ENCODE assay signal across 9 mouse cellular contexts in the genomic region with DNA sequence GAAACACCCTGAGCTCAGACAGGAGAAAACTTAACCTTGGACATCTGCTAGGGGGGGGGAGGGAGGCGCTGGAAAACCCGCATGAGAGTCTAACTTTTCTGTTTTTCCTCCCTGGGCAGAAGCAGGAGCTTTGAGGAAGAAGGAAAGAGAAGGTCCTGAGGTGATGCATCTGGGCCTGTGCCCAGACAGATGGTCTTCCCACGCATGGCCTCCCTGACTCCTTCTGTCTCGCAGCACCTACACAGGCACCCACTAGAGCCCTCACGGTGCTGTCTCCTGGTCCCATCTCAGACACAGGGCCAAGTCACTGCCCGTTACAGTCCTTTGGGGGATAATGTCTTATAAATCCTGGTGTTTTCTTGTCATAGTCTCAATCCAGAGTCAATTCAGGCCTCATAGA. TPM values are rescaled to one million over a fixed set of nuclear protein-coding genes. Genes with fewer than 3 reads are reported as not detected.
DNase-seq lines count a peak whose midpoint lies in the region; ATAC-seq and TF ChIP-seq lines count a peak whose summit lies in the region.
"Had no signal": no experiment of that assay in that cellular context is flagged by ENCODE, and none has a peak within 500 bp of the region (broad histone marks: within the 10 kb centered on the region; RNA-seq: fewer than 3 reads in every experiment).

No protein-coding gene starts in this region.

- TF ChIP-seq POLR2A in olfactory bulb, adult 2 months (IDR thresholded peaks at IDR 0.05; ENCODE audit: insufficient read depth, low read depth, low read length) = no peak

- no peak overlapping the region for H3K9ac ChIP-seq in hindbrain, postnatal 0 days (replicated peaks; ENCODE audit: low read length)

- H3K4me1 ChIP-seq in hindbrain, postnatal 0 days (ENCODE audit: insufficient read depth, low read length) = peaks cover 35% of the 10 kb centered on the region
- peaks cover 55% of the 10 kb centered on the region for H3K4me1 ChIP-seq in olfactory bulb, adult 2 months (ENCODE audit: control insufficient read depth, insufficient read depth, low read length)

- no peaks in the 10 kb centered on the region for H3K27me3 ChIP-seq in hindbrain, postnatal 0 days (ENCODE audit: insufficient read depth, low read length)

- peak; percentile 63 to 65 for DNase-seq in cerebellum, adult 18-20 months
- DNase-seq in cerebellum, postnatal 4 days (ENCODE audit: low spot score in 2 of 2) = no peak
- DNase-seq in left cerebral cortex, postnatal 4 days = peak; percentile 67
- DNase-seq in left cerebral cortex, postnatal 14 days (ENCODE audit: low spot score in 2 of 2) = no peak
- no peak for DNase-seq in hindbrain, postnatal 0 days (ENCODE audit: low spot score)
- no peak for DNase-seq in left cerebral cortex, postnatal 36 days (ENCODE audit: low spot score in 2 of 2)
- DNase-seq in gastrocnemius, postnatal 36 days = no peak
- DNase-seq: embryo, embryonic 11 days had no signal

- H3K4me3 ChIP-seq in hindbrain, postnatal 0 days (ENCODE audit: low read length) = no peak overlapping the region
- no peak overlapping the region for H3K4me3 ChIP-seq in olfactory bulb, adult 2 months (ENCODE audit: insufficient read depth, low read depth, low read length)

- no peaks in the 10 kb centered on the region for H3K36me3 ChIP-seq in hindbrain, postnatal 0 days (ENCODE audit: insufficient read depth, low read length)

- no peaks in the 10 kb centered on the region for H3K9me3 ChIP-seq in hindbrain, postnatal 0 days (ENCODE audit: low read length)

- H3K4me2 ChIP-seq in hindbrain, postnatal 0 days (ENCODE audit: low read depth, low read length) = no peak overlapping the region

- intact Hi-C loops in left cerebral cortex, postnatal 4 days (cut with DNase I) = no loop called here
- intact Hi-C loops in left cerebral cortex, postnatal 14 days (cut with DNase I) = no loop called here
- intact Hi-C loops in left cerebral cortex, postnatal 36 days (cut with DNase I) = loop anchor here (10.0 kb wide), 1 partner anchor 438 kb away; no protein-coding TSS in a partner anchor
- intact Hi-C loops in gastrocnemius, postnatal 36 days (cut with DNase I) = no loop called here

- ATAC-seq in hindbrain, postnatal 0 days = no peak

- no peak for TF ChIP-seq CTCF in hindbrain, postnatal 0 days (IDR thresholded peaks at IDR 0.05; ENCODE audit: low read depth)
- no peak for TF ChIP-seq CTCF in olfactory bulb, adult 2 months (IDR thresholded peaks at IDR 0.05; ENCODE audit: insufficient read depth, low read depth, low read length)

- 50% methylated on average over 6 of the region's 6 CpGs for WGBS in hindbrain, postnatal 0 days
- 70% methylated on average over 6 of the region's 6 CpGs for WGBS in olfactory bulb, adult 2 months

- H3K27ac ChIP-seq in hindbrain, postnatal 0 days = peak overlapping the region; percentile 90
- peak overlapping the region; percentile 72; the same call in 1 of the 2 replicates for H3K27ac ChIP-seq in olfactory bulb, adult 2 months (ENCODE audit: insufficient read depth, low read depth, low read length)

RNA-seq across cellular contexts. Expression of a gene that starts 11.5 kb away (rescaled TPM):
- 1 to 10 TPM; 3.3 to 7.7 TPM for total RNA-seq in left cerebral cortex, postnatal 4 days (2021)
- 1 to 10 TPM; 6.0 to 8.5 TPM for total RNA-seq in left cerebral cortex, postnatal 14 days (2021)
- total RNA-seq in hindbrain, postnatal 0 days (2014; rRNA removed) = 16.1 and 18.8 TPM in 2 replicates
- 3.6 and 3.7 TPM in 2 replicates for polyA plus RNA-seq in hindbrain, postnatal 0 days (2015; fragmentation: Nextera tagmentation; extraction: Ambion mirVana)
- polyA plus RNA-seq in olfactory bulb, adult 2 months (2012; ENCODE audit: insufficient read depth, insufficient read length, low replicate concordance, missing spikeins) = not detected in 2 replicates
- total RNA-seq in left cerebral cortex, postnatal 36 days (2021) = 10 to 100 TPM; 12.3 to 12.7 TPM
- total RNA-seq in gastrocnemius, postnatal 36 days (2021) = 1 to 10 TPM in 1 of 2 experiments, under 1 TPM in 1; 0.94 to 1.7 TPM

Comparison
In these comparisons a context has a peak if more than half of its experiments do, and no peak if none do; other contexts are left out.
1. DNase-seq: peak in cerebellum, adult 18-20 months (2 of 2) and left cerebral cortex, postnatal 4 days (single experiment); none in cerebellum, postnatal 4 days (0 of 2), left cerebral cortex, postnatal 14 days (0 of 2), hindbrain, postnatal 0 days (single experiment), left cerebral cortex, postnatal 36 days (0 of 2) and gastrocnemius, postnatal 36 days (0 of 2).